Mouse (Mus musculus) forebrain, embryonic 14.5 days (tissue): Measurements from ENCODE around the gene Mthfd1l. TPM values are rescaled to one million over a fixed set of nuclear protein-coding genes. Genes with fewer than 3 reads are reported as not detected.

ENCODE experiments used
- ATAC-seq: fragments of 200-750 bp; cut with Nextera tagmentation; 2 replicates; pipeline ENCODE4 v1.8.0; 2017; ENCODE audit warnings: mild to moderate bottlenecking, moderate library complexity
- DNase-seq: peaks from one replicate; pipeline ENCODE4 v3.0.0-alpha.2; 2015; ENCODE audit warnings: low spot score
- H3K27ac ChIP-seq: fragments of 300-500 bp; sonication (generic); 2 replicates; pipeline ENCODE4 v1.5.1; 2014; ENCODE audit warnings: low read depth, mild to moderate bottlenecking, control low read depth, low read length, moderate library complexity
- H3K27me3 ChIP-seq: fragments of 300-500 bp; sonication (generic); replicated peaks from 2 replicates; pipeline ENCODE4 v1.6.1; 2014; ENCODE audit warnings: low read length, control low read depth, mixed read lengths; ENCODE audit not compliant: control insufficient read depth, insufficient read depth
- H3K36me3 ChIP-seq: fragments of 300-500 bp; sonication (generic); 2 replicates; pipeline ENCODE4 v1.6.1; 2014; ENCODE audit warnings: low read length, control low read depth; ENCODE audit not compliant: control insufficient read depth, insufficient read depth
- H3K4me1 ChIP-seq: fragments of 300-500 bp; sonication (generic); 2 replicates; pipeline ENCODE4 v1.6.1; 2014; ENCODE audit warnings: antibody characterized with exemption, low read length, control low read depth; ENCODE audit not compliant: control insufficient read depth, insufficient read depth
- H3K4me2 ChIP-seq: fragments of 300-500 bp; sonication (generic); 2 replicates; pipeline ENCODE4 v1.6.1; 2014; ENCODE audit warnings: mild to moderate bottlenecking, control low read depth, low read length
- H3K4me3 ChIP-seq: fragments of 300-500 bp; sonication (generic); 2 replicates; pipeline ENCODE4 v1.5.1; 2014; ENCODE audit warnings: low read depth, low read length, control low read depth
- H3K9ac ChIP-seq: fragments of 300-500 bp; sonication (generic); 2 replicates; pipeline ENCODE4 v1.6.1; 2014; ENCODE audit warnings: mild to moderate bottlenecking, low read length, control low read depth, moderate library complexity
- H3K9me3 ChIP-seq: fragments of 300-500 bp; sonication (generic); replicated peaks from 2 replicates; pipeline ENCODE4 v1.6.1; 2016; ENCODE audit warnings: low read length, control low read depth, mixed read lengths; ENCODE audit not compliant: control insufficient read depth
- WGBS: fragments of 180-500 bp; shearing (Covaris S2); extraction: QIAGEN DNeasy Blood & Tissue Kit; methylation state at CpG from one replicate; pipeline ENCODE4 v1.1.7; 2014; 5-methylcytosine and 5-hydroxymethylcytosine counted together
- polyA plus RNA-seq: library from polyadenylated mRNA; unstranded; fragments of >200 nt; fragmentation: Nextera tagmentation; extraction: Ambion mirVana; gene quantifications from 2 replicates; pipeline ENCODE4 v1.2.1, GENCODE M21; 2014

Gene Mthfd1l
- polyA plus RNA-seq, 1 experiment from 2014 or later = 3.9 TPM

GRCm38 (mm10) chr10:3993365-3994102, 20.6 kb downstream of the Mthfd1l start:
- Histone ChIP-seq H3K36me3 (0 out of 2 replicates have a peak, but pooled peaks cover 5% of the 10 kb centered on the region), H3K4me1 (no peaks in the 10 kb centered on the region), H3K4me2 (no peak overlapping the region), H3K9me3 (no peaks in the 10 kb centered on the region), H3K27ac (no peak overlapping the region), H3K27me3 (no peaks in the 10 kb centered on the region), H3K4me3 (no peak overlapping the region), H3K9ac (no peak overlapping the region)
- DNase-seq = no peak
- ATAC-seq = no peak
- WGBS = 90% methylated on average over 8 of the region's 8 CpGs

GRCm38 (mm10) chr10:3995277-3995676, 22.4 kb downstream of the Mthfd1l start:
- Histone ChIP-seq H3K27ac (no peak overlapping the region), H3K4me2 (no peak overlapping the region), H3K4me1 (no peaks in the 10 kb centered on the region), H3K9ac (no peak overlapping the region), H3K27me3 (no peaks in the 10 kb centered on the region), H3K36me3 (no peaks in the 10 kb centered on the region), H3K9me3 (no peaks in the 10 kb centered on the region), H3K4me3 (no peak overlapping the region)
- 82% methylated on average over 4 of the region's 4 CpGs for WGBS
- DNase-seq = no peak
- no peak for ATAC-seq

GRCm38 (mm10) chr10:3996170-3996876, 23.4 kb downstream of the Mthfd1l start:
- Histone ChIP-seq H3K4me3 (no peak overlapping the region), H3K4me1 (no peaks in the 10 kb centered on the region), H3K27me3 (no peaks in the 10 kb centered on the region), H3K9ac (no peak overlapping the region), H3K36me3 (no peaks in the 10 kb centered on the region), H3K9me3 (no peaks in the 10 kb centered on the region), H3K4me2 (no peak overlapping the region), H3K27ac (no peak overlapping the region)
- ATAC-seq = peak; percentile 84
- 51% methylated on average over 15 of the region's 15 CpGs for WGBS
- DNase-seq = peak; percentile 91

GRCm38 (mm10) chr10:3997851-3998426, 25.0 kb downstream of the Mthfd1l start:
- no peak for DNase-seq
- H3K27me3 ChIP-seq = no peaks in the 10 kb centered on the region
- no peak overlapping the region for H3K9ac ChIP-seq
- 89% methylated on average over 7 of the region's 7 CpGs for WGBS
- no peaks in the 10 kb centered on the region for H3K9me3 ChIP-seq
- no peak for ATAC-seq
- no peak overlapping the region for H3K27ac ChIP-seq
- H3K36me3 ChIP-seq = no peaks in the 10 kb centered on the region
- H3K4me3 ChIP-seq = no peak overlapping the region
- no peak overlapping the region for H3K4me2 ChIP-seq
- no peaks in the 10 kb centered on the region for H3K4me1 ChIP-seq

GRCm38 (mm10) chr10:4002711-4003110, 29.8 kb downstream of the Mthfd1l start:
- 82% methylated on average over 5 of the region's 5 CpGs for WGBS
- no peaks in the 10 kb centered on the region for H3K27me3 ChIP-seq
- no peak overlapping the region for H3K4me3 ChIP-seq
- H3K4me2 ChIP-seq = no peak overlapping the region
- no peak overlapping the region for H3K27ac ChIP-seq
- H3K4me1 ChIP-seq = no peaks in the 10 kb centered on the region
- DNase-seq (peak; percentile 54), ATAC-seq (no peak; the same call in 1 of the 2 replicates)
- H3K9me3 ChIP-seq = no peaks in the 10 kb centered on the region
- no peak overlapping the region for H3K9ac ChIP-seq
- no peaks in the 10 kb centered on the region for H3K36me3 ChIP-seq

GRCm38 (mm10) chr10:4005191-4005590, 32.3 kb downstream of the Mthfd1l start:
- Histone ChIP-seq H3K9ac (no peak overlapping the region), H3K4me1 (no peaks in the 10 kb centered on the region), H3K36me3 (no peaks in the 10 kb centered on the region), H3K27me3 (no peaks in the 10 kb centered on the region), H3K27ac (no peak overlapping the region), H3K4me3 (no peak overlapping the region), H3K9me3 (no peaks in the 10 kb centered on the region), H3K4me2 (no peak overlapping the region)
- no peak for DNase-seq
- no peak for ATAC-seq
- 92% methylated on average over 7 of the region's 7 CpGs for WGBS

- no peak overlapping the region for H3K27ac ChIP-seq
Observed at GRCm38 (mm10) chr10:4006296-4007015, 33.5 kb downstream of the Mthfd1l start.

GRCm38 (mm10) chr10:4022628-4023303, 49.8 kb downstream of the Mthfd1l start:
- ATAC-seq = no peak
- Histone ChIP-seq H3K4me2 (no peak overlapping the region), H3K4me3 (no peak overlapping the region), H3K36me3 (no peaks in the 10 kb centered on the region), H3K27ac (no peak overlapping the region), H3K27me3 (no peaks in the 10 kb centered on the region), H3K4me1 (no peaks in the 10 kb centered on the region), H3K9me3 (no peaks in the 10 kb centered on the region), H3K9ac (no peak overlapping the region)
- WGBS = 83% methylated on average over 14 of the region's 14 CpGs
- DNase-seq = no peak

More at GRCm38 (mm10) chr10:4006296-4007015, 33.5 kb downstream of the Mthfd1l start:
- Histone ChIP-seq H3K4me3 (no peak overlapping the region), H3K9ac (no peak overlapping the region), H3K4me1 (no peaks in the 10 kb centered on the region), H3K36me3 (no peaks in the 10 kb centered on the region), H3K9me3 (no peaks in the 10 kb centered on the region), H3K27me3 (no peaks in the 10 kb centered on the region), H3K4me2 (no peak overlapping the region)
- DNase-seq = peak; percentile 4
- 0 out of 2 replicates have a peak, but pooled peaks have one; percentile 37 for ATAC-seq
- 75% methylated on average over 7 of the region's 7 CpGs for WGBS
